Mouse (Mus musculus) MEL (cell line): ENCODE results near the gene Zscan2.

Experiments
- CTCF ChIP-seq, 3 experiments: IDR thresholded peaks in 2 of 3; conservative IDR thresholded peaks in 1 of 3; 2 replicates each; pipeline ENCODE4 v1.5.1; 2011 to 2012; ENCODE audit warnings: low read length in 3 of 3, low read depth in 2 of 3, mild to moderate bottlenecking in 2 of 3, improper control_type of control experiment in 1 of 3, inconsistent platforms in 1 of 3, mixed read lengths in 1 of 3, moderate library complexity in 1 of 3; ENCODE audit not compliant: control insufficient read depth in 1 of 3, insufficient read depth in 1 of 3, poor library complexity in 1 of 3, severe bottlenecking in 1 of 3
- POLR2AphosphoS5 ChIP-seq: IDR thresholded peaks from 2 replicates; pipeline ENCODE4 v1.6.1; 2012; ENCODE audit warnings: low read depth, borderline replicate concordance, mild to moderate bottlenecking, inconsistent platforms, low read length, moderate library complexity, mixed read lengths

DNA sequence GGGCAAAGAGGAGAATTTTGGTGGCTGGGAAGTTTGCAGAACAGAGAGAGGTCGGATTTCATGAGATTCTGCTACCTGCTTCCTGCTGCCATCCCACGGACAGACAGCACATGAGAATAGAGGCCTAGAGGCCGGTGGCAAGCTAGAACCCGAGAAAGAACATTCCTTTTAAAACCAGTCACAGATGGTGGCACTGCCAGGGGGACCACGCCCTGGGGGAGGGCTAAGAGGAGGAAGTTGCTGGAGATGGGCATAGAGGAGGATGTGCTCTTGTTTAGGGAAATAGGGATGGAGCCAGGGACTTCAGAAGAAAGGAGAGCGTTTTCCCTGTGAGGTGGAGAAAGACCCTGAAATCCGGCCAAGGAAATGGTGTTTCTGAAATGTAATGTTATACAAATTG, 22.5 kb upstream of the Zscan2 start:
- no peak for TF ChIP-seq POLR2AphosphoS5
- TF ChIP-seq CTCF (IDR thresholded peaks at IDR 0.05 in 2 of 3, conservative IDR thresholded peaks at IDR 0.05 in 1 of 3; ENCODE audit: control insufficient read depth in 1 of 3, insufficient read depth in 1 of 3, low read depth in 2 of 3, low read length in 3 of 3, poor library complexity in 1 of 3, severe bottlenecking in 1 of 3), result no peak
